Mouse (Mus musculus) hindbrain, embryonic 13.5 days (tissue): Measurements from ENCODE around the gene Fosb. TPM values are rescaled to one million over a fixed set of nuclear protein-coding genes. Genes with fewer than 3 reads are reported as not detected.

ENCODE experiments used
- ATAC-seq: fragments of 200-750 bp; cut with Nextera tagmentation; 2 replicates; pipeline ENCODE4 v1.8.0; 2017; ENCODE audit warnings: moderate TSS enrichment; ENCODE audit not compliant: low FRiP score
- H3K27ac ChIP-seq: fragments of 300-500 bp; sonication (generic); 2 replicates; pipeline ENCODE4 v1.5.1; 2015; ENCODE audit warnings: inconsistent platforms, mild to moderate bottlenecking, moderate library complexity
- H3K27me3 ChIP-seq: fragments of 300-500 bp; sonication (generic); 2 replicates; pipeline ENCODE4 v1.6.1; 2015; ENCODE audit warnings: mild to moderate bottlenecking, inconsistent platforms
- H3K36me3 ChIP-seq: fragments of 300-500 bp; sonication (generic); 2 replicates; pipeline ENCODE4 v1.6.1; 2015; ENCODE audit warnings: mild to moderate bottlenecking, inconsistent platforms
- H3K4me1 ChIP-seq: fragments of 300-500 bp; sonication (generic); replicated peaks from 2 replicates; pipeline ENCODE4 v1.6.1; 2015; ENCODE audit warnings: inconsistent platforms
- H3K4me2 ChIP-seq: fragments of 300-500 bp; sonication (generic); 2 replicates; pipeline ENCODE4 v1.6.1; 2015; ENCODE audit warnings: inconsistent platforms, mild to moderate bottlenecking, moderate library complexity
- H3K4me3 ChIP-seq: fragments of 300-500 bp; sonication (generic); 2 replicates; pipeline ENCODE4 v1.5.1; 2015; ENCODE audit warnings: mild to moderate bottlenecking, inconsistent platforms
- H3K9ac ChIP-seq: fragments of 300-500 bp; sonication (generic); 2 replicates; pipeline ENCODE4 v1.6.1; 2015; ENCODE audit warnings: mild to moderate bottlenecking, inconsistent platforms
- H3K9me3 ChIP-seq: fragments of 300-500 bp; sonication (generic); 2 replicates; pipeline ENCODE4 v1.6.1; 2016; ENCODE audit warnings: inconsistent platforms
- WGBS: fragments of 180-500 bp; shearing (Covaris S2); methylation state at CpG from one replicate; pipeline ENCODE4 v1.1.7; 2015; 5-methylcytosine and 5-hydroxymethylcytosine counted together
- polyA plus RNA-seq: library from polyadenylated mRNA; unstranded; fragments of >200 nt; fragmentation: Nextera tagmentation; extraction: Ambion mirVana; gene quantifications from 2 replicates; pipeline ENCODE4 v1.2.1, GENCODE M21; 2015

Fosb gene
- polyA plus RNA-seq, 1 experiment from 2014 or later: 0.08 TPM

DNA sequence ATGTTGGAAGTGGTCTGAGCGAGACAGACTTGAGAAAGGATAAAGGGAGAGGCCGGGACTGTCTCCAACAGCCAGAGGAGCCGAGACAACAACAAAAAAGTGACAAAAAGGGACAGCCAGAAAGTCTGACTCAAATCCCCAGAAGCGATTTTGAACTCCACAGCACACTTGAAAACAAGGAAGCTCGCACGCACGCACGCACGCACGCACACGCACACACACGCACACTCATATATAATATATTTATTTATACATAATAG, 6.9 kb downstream of the Fosb start:
- peaks cover 41% of the 10 kb centered on the region for H3K4me1 ChIP-seq
- 78% methylated on average over 12 of the region's 12 CpGs for WGBS
- H3K4me3 ChIP-seq: no peak overlapping the region
- ATAC-seq: no peak
- H3K27me3 ChIP-seq: peaks cover 60% of the 10 kb centered on the region
- no peak overlapping the region for H3K9ac ChIP-seq
- no peaks in the 10 kb centered on the region for H3K36me3 ChIP-seq
- H3K4me2 ChIP-seq: no peak overlapping the region
- H3K9me3 ChIP-seq: no peaks in the 10 kb centered on the region
- no peak overlapping the region for H3K27ac ChIP-seq

DNA sequence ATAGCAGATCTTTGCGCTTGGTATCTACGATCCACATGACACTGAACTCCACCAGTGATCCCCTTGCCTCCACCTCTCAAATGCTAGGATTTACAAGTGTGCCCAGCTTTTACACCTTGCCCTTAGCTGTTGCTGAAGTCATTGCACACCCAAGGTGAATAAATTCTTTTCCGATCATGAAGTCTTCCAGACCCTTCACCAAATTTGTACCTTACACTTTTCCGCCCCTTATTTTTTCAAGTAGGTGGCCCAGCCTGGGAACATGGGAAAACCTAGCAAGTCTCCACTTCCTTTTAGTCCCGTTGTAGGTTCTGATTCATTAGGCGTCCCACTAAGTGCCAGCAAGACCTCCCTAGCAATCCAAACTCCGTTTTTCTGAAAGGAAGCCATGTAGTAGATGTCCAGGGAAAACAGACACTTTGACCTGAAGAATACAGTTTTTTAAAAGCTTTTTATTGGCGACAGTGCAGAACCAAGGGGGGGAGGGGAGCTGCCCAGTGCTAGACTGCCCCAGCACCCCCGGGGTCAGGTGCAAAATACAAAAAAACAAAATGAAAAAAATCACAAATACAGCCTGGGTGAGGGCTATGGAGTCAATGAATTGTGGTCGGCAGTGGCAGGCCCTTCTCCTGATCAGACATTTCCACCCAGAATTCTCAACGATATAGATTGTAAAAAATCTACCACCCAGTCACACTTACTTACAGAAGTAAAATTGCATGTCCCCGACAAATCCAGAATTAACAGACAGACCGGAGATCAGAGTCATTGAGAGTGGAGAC, 7.4 kb downstream of the Fosb start:
- no peak overlapping the region for H3K27ac ChIP-seq
- H3K4me3 ChIP-seq: peak overlapping the region; percentile 44
- H3K27me3 ChIP-seq: peaks cover 60% of the 10 kb centered on the region
- no peaks in the 10 kb centered on the region for H3K36me3 ChIP-seq
- peak overlapping the region; percentile 67 for H3K4me2 ChIP-seq
- H3K4me1 ChIP-seq: peaks cover 36% of the 10 kb centered on the region
- no peak for ATAC-seq
- WGBS: 55% methylated on average over 13 of the region's 13 CpGs
- H3K9me3 ChIP-seq: no peaks in the 10 kb centered on the region
- H3K9ac ChIP-seq: peak overlapping the region; percentile 66

DNA sequence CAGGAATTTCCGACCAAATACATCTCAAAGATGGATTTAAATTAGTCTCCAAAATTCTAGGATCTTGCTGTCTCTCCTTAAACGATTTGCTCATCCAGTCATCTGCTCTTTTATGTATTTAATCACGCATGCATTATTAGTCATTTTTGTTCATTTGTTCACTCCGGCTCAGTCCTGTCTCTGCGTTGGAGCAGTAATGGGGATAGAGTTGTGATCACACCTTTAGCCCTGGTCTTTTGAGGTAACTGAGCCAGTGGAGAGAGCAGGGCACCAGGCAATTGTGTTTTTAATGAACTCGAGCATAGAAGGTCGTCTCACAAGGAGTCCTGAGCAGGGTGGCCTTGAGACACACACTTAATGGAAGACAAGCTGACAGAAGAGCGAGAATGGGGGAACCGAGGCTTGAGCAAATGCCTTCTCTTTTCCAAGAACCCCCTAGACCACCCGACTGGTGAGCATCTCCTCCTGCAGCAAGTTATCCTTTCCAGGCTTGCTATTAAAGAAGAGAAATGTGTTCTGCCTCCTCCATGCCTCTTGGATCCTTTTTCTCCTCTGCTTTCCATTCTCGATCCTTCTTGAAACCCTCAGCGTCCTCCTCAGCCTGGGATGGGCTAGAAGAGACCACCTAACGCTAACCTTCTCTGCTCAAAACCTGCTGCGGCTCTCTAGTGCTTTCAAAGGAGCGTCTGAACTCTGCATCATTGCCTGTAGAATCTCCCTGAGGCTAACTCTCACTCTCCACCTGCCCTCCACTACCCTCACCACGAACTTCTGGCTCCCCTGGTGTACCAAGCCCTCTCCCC, 8.2 kb downstream of the Fosb start:
- Histone ChIP-seq H3K9me3 (no peaks in the 10 kb centered on the region), H3K9ac (peak overlapping the region; percentile 66), H3K27ac (no peak overlapping the region), H3K4me2 (peak overlapping the region; percentile 67), H3K4me3 (peak overlapping the region; percentile 44), H3K4me1 (peaks cover 35% of the 10 kb centered on the region), H3K27me3 (peaks cover 52% of the 10 kb centered on the region), H3K36me3 (no peaks in the 10 kb centered on the region)
- 8% methylated on average over 16 of the region's 16 CpGs for WGBS
- no peak for ATAC-seq

DNA sequence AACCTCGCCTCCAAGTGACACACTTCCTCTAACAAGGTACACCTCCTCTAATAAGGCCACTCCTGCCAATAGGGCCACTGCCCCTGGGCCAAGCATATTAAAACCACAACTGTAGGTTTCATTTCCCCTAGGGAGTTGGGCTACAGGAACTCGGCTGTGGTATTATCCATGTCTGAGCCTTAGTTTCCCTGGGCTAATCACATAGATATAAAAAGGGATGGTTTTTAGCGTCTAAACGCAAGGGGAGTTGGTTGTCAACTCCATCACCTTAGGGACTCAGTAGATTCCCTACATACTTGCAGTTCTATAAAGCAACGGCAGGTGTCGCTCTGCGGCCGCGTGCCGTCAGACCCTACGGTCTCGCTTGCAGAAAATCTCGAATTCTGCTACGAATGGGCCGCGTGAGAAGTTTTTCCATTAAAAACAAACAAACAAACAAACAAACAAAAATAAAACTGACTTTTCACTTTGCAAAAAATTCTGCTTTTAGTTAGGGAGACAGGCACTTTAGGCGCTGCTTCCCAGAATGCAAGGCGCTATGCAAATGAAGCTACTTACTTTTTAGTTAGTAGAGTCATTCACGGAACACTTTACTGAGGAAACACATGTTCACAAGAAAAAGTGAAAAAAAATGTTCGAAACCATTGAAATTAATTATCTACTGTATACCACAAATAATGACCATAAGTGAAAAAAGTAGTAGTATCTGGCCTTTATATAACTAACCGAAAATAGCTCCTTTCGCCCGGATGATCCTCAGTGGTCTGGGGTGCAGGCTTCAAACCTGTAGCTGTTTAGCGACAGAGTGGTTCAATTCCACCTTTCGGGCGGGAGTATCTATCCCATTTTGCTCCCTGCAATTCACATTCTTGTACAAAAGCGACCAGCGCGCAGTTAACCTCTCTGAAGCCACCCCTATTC, 9.1 kb downstream of the Fosb start:
- WGBS: under 1% methylated on average over 29 of the region's 29 CpGs
- Histone ChIP-seq H3K36me3 (peaks cover 5% of the 10 kb centered on the region), H3K4me1 (peaks cover 35% of the 10 kb centered on the region), H3K4me3 (peak overlapping the region; percentile 44), H3K9me3 (no peaks in the 10 kb centered on the region), H3K27me3 (peaks cover 43% of the 10 kb centered on the region), H3K9ac (peak overlapping the region; percentile 66), H3K27ac (no peak overlapping the region), H3K4me2 (peak overlapping the region; percentile 67)
- peak; percentile 86 for ATAC-seq

DNA sequence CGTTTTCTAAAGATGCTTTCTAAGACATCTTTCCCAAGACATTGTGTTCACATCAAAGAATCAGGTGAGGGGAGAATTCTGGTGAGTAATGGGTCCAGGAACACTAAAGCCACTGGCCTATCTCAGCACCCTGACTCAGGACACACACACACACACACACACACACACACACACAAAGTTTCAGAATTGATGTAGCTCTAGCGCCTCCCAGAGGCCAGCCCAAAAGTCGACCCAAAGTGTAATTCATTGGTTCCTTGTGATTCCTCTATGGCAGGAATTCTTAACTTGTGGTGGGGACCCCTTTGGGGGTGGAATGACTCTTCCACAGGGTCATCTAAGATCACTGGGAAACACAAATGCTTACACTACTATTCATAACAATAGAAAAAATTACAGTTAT, 10.7 kb downstream of the Fosb start:
- Histone ChIP-seq H3K9ac (no peak overlapping the region), H3K36me3 (peaks cover 16% of the 10 kb centered on the region), H3K4me1 (peaks cover 30% of the 10 kb centered on the region), H3K4me2 (no peak overlapping the region), H3K27ac (no peak overlapping the region), H3K4me3 (no peak overlapping the region), H3K27me3 (peaks cover 28% of the 10 kb centered on the region), H3K9me3 (no peaks in the 10 kb centered on the region)
- no peak for ATAC-seq
- WGBS: 26% methylated on average over 3 of the region's 3 CpGs

DNA sequence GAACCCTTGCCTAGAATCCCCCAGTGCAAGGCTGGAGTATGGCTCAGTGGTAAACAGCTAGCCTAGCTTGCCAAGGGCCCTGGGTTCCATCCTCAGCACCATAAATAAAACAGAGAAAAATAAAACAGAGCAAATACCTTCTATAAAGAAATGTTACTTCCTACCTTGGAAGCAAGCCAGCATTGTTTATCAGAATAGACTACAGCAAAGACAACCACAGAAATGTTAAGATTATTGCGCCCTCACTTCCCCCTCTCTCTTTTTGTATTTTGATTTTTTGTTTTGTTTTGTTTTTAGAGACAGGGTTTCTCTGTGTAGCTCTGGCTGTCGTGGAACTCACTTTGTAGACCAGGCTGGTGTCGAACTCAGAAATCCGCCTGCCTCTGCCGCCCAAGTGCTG, 12.1 kb downstream of the Fosb start:
- Histone ChIP-seq H3K9me3 (no peaks in the 10 kb centered on the region), H3K9ac (no peak overlapping the region), H3K27me3 (peaks cover 14% of the 10 kb centered on the region), H3K36me3 (peaks cover 29% of the 10 kb centered on the region), H3K4me3 (no peak overlapping the region), H3K4me2 (no peak overlapping the region), H3K4me1 (peaks cover 22% of the 10 kb centered on the region), H3K27ac (no peak overlapping the region)
- WGBS: 90% methylated on average over 5 of the region's 5 CpGs
- ATAC-seq: no peak

DNA sequence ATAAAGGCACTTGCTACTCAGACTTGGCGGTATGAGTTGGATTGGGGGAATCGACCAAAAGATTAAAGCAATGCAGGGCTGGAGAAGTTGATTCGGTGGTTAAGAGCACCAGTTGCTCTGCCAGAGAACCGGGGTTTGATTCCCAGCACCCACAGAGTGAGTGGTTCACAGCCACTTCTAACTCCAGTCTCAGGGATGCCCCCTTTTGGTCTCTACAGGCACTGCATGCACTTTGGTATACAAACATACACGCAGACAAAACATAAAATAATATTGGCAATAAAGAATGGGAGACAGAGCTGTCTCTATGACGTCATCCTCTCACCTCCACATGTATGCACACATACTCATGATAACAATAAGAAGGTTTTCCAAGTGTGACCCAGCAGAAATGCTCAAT, 12.8 kb downstream of the Fosb start:
- Histone ChIP-seq H3K4me2 (no peak overlapping the region), H3K4me3 (no peak overlapping the region), H3K4me1 (peaks cover 18% of the 10 kb centered on the region), H3K27ac (no peak overlapping the region), H3K9ac (no peak overlapping the region), H3K27me3 (peaks cover 6% of the 10 kb centered on the region), H3K36me3 (peaks cover 29% of the 10 kb centered on the region), H3K9me3 (no peaks in the 10 kb centered on the region)
- 90% methylated on average over 6 of the region's 6 CpGs for WGBS
- ATAC-seq: no peak

DNA sequence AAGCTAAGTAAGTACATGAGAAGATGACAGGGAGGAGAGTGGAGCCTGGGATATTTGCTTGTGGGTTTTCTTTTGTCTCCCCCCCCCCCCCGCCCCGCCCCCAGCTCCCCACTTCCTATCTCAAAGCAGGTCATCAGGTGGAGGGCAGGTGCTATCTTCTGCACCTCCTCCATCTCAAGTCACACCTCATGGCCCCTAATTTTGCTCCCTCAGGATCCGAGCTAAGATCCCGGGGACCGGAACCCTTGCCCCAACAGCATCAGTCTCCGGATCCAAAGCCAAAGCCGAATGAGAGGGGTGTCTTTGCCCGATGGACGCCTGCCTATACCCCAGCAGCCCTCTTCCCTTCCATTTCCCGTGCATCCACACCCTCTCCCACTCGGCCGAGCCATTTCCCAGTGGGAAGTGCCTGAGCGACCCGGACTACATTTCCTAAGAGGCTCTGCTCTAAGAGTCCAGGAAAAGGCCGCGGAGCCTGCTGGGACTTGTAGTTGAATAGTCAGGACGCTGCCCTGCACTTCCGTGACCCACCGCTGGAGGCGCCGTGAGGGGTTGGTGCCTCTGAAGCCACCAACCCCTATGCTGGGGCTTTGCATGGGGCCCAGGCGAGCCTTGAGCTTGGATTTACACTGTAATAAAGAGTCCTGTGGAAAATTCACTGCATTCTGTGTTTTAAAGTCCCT, 14.2 kb downstream of the Fosb start:
- Histone ChIP-seq H3K4me2 (peak overlapping the region; percentile 41), H3K27ac (no peak overlapping the region), H3K27me3 (no peaks in the 10 kb centered on the region), H3K9me3 (no peaks in the 10 kb centered on the region), H3K36me3 (peaks cover 35% of the 10 kb centered on the region), H3K4me1 (peaks cover 20% of the 10 kb centered on the region), H3K4me3 (0 out of 2 replicates have a peak overlapping the region, but pooled peaks have one; percentile 12), H3K9ac (no peak overlapping the region)
- ATAC-seq: peak; percentile 64
- 20% methylated on average over 20 of the region's 22 CpGs for WGBS

DNA sequence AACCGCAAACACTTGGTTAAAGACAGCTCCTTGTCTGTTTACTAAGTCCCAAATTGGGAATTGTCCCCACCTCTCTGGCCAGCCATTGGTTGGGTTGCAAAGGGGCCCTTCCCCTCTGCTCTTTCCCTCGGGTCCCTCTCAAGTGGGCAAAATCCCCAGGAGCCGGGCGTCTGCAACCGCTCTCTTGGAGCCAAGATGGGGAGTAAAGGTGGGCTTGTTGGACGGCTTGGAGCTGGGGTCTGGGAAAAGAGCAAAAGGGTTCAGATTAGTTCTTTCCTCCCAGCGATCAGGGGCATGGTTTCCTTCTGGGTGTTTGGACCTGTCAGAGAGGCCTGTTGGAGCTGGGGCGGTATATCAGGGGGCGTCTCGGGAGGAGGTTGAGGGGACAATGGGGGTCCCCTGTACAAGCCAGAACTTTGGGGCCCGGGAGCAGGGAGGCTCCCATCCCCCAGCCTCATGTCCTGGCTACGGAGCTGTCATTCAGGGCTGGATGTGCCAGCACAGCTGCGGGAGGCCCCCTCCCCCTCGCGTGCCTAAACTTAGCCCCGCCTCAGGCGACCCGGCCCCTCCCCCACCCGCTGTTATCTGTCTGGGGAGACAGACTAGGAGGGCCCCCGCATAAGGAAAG, 18.8 kb downstream of the Fosb start:
- ATAC-seq: peak; percentile 30; the same call in 1 of the 2 replicates
- WGBS: 4% methylated on average over 20 of the region's 20 CpGs
- no peaks in the 10 kb centered on the region for H3K27me3 ChIP-seq
- peaks cover 23% of the 10 kb centered on the region for H3K4me1 ChIP-seq
- peak overlapping the region; percentile 48 for H3K4me2 ChIP-seq
- H3K4me3 ChIP-seq: peak overlapping the region; percentile 23
- H3K9me3 ChIP-seq: no peaks in the 10 kb centered on the region
- H3K9ac ChIP-seq: peak overlapping the region; percentile 58
- peaks cover 65% of the 10 kb centered on the region for H3K36me3 ChIP-seq
- H3K27ac ChIP-seq: peak overlapping the region; percentile 55; the same call in 1 of the 2 replicates

DNA sequence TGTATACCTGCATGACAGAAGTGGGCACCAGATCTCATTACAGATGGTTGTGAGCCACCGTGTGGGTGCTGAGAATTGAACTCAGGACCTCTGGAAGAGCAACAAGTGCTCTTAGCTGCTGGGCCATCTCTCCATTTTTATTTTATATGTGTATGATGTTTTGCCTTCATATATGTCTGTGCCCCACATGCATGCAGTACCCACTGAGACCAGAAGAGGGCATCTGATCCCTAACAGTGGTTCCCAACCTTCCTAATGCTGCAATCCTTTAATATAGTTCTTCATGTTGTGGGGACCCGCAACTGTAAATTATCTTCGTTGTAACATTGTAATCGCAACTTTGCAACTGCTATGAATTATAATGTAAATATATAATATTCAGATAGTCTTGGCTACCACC, 25.1 kb downstream of the Fosb start:
- Histone ChIP-seq H3K9me3 (no peaks in the 10 kb centered on the region), H3K4me2 (peak overlapping the region; percentile 77), H3K27ac (no peak overlapping the region), H3K36me3 (peaks cover 32% of the 10 kb centered on the region), H3K4me1 (peaks cover 23% of the 10 kb centered on the region), H3K4me3 (no peak overlapping the region), H3K9ac (no peak overlapping the region), H3K27me3 (peaks cover 18% of the 10 kb centered on the region)
- WGBS: 26% methylated on average over 4 of the region's 4 CpGs
- no peak for ATAC-seq

DNA sequence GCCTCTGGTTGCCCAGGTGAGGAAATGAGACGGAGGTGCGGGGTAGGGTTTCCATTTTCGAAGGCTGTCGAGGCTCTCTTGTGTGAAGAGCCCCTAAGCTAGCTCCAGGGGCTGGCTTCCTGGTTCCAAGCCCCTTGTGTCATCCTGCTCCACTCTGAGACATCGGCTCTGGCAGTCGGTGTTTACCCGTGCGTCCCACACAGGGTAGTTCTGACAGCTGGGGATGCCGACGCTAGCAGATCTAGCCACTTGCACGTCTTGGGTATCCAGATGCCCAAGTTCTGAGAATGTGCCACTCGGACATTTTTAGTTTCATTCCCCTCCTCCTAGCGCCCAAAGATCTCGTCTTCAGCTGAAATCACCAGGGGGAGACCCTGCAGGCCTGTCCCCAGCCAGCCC, 26.4 kb downstream of the Fosb start:
- H3K9me3 ChIP-seq: no peaks in the 10 kb centered on the region
- peaks cover 32% of the 10 kb centered on the region for H3K27me3 ChIP-seq
- peak overlapping the region; percentile 87 for H3K4me3 ChIP-seq
- peaks cover 24% of the 10 kb centered on the region for H3K36me3 ChIP-seq
- peak overlapping the region; percentile 99 for H3K9ac ChIP-seq
- 23% methylated on average over 14 of the region's 14 CpGs for WGBS
- peak overlapping the region; percentile 96 for H3K27ac ChIP-seq
- peak; percentile 3; the same call in 1 of the 2 replicates for ATAC-seq
- peaks cover 32% of the 10 kb centered on the region for H3K4me1 ChIP-seq
- H3K4me2 ChIP-seq: peak overlapping the region; percentile 77
